Mouse (Mus musculus) gastrocnemius, postnatal 25 days (tissue): ENCODE results near the gene Lmo4. TPM values are rescaled to one million over a fixed set of nuclear protein-coding genes. Genes with fewer than 3 reads are reported as not detected.

Source experiments
- DNase-seq: peaks from one replicate; pipeline ENCODE4 v3.0.0; 2022
- long read RNA-seq, 2 experiments: library from polyadenylated mRNA; stranded (forward); transcript quantifications; one replicate each; pipeline ENCODE4 v2.0.0; 2021
- total RNA-seq, 2 experiments: library from RNA; stranded (reverse); gene quantifications; 1 replicate in 1 of 2; 2 replicates in 1 of 2; pipeline ENCODE4 v1.2.3; 2021

Lmo4 gene
- total RNA-seq: 10 to 100 TPM; 17.9 to 18.9 TPM
- long read RNA-seq, experiment 1, partial matches to known transcripts: 0 of 6 reads
- long read RNA-seq, experiment 1, other reads (novel, unspliced or antisense): 5 of 6 reads
- long read RNA-seq, experiment 2, partial matches to known transcripts: 1 of 4 reads
- long read RNA-seq, experiment 2, other reads (novel, unspliced or antisense): 0 of 4 reads

DNA sequence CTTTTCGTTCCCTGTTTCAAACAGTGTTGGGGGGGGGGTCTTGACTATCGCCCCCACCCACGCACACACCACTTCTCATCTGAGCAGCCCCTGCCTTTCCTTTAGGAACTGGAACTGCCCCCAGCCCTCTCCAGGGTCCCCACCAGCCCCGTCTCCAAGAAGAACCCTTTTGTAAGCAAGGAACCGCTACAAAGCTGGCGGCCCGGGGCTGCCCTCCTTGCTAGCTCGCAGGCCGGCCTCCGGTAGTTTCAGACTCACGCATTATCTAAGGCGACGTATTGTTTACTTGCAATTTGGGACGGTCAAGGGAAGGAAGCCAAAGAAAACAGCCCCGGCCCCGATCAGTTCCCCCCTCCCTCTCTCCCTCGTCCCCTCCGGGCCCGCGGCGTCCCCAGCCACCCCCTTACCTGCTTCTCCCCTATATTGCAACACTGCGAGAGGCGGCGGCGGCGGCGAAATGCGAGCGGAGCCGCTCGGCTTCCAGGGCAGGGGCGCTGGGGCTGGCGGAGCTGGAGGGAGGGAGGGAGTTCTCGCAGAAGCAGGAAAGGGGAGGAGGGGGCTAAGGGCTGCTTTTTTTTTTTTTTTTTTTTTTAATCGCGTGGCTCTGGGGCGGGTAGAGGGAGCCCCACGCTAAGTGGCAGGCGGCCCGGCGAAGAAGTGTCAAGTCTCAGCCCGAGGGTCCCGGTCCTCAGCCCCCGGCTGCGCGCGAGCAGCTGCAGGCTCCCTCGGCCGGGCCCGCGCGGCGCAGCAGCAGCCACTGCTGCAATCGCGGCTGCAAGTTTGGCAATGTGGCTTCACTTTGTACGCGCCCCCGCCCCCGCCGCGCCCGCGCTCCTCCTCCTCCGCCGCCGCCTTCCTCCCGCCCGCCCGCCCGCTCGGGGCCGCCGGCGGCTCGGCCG is at the start of gene Lmo4:
Gene Lmo4, minus strand, starts transcription at position 808 of the 899 bp plus-strand sequence.
- DNase-seq: peak; percentile 89

DNA sequence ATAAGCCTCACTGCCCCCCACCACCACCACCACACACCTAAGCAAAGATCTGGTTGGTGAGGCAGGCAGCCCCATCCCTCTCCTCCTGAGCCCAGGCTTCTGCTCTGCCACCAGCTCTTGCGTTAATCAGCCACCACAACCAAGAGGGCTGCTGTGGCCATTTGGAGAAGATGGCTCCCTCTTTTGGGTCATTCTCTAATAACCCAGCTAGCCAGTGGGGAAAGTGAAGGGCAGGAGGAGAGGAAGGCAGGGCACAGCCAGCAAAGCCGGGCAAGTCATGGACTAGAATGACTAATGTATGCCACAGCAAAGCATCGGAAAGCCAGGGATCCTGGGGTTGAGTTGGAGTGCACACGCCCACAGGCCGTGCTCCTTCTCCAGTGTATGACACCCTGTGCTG is 49.3 kb upstream of the Lmo4 start:
- no peak for DNase-seq

DNA sequence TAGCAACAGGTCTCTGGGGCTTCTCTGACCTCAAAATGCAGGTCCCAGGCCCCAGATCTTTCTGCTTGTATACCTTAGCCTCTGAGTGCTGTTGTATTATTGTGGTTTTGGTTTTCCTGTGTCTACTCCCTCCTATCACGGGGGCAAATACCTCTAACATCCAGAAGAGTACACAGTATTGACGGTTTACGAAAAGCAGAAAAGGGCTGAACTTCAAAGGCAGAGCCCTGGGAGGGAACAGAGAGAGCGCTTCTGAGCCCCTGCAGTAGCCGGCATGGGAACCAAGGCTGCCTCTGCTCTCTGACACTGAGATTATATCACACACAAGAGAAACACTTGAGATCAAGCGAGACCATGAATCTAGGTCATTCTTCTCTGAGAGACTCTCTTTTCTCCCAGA is 48.0 kb upstream of the Lmo4 start:
- DNase-seq: no peak

DNA sequence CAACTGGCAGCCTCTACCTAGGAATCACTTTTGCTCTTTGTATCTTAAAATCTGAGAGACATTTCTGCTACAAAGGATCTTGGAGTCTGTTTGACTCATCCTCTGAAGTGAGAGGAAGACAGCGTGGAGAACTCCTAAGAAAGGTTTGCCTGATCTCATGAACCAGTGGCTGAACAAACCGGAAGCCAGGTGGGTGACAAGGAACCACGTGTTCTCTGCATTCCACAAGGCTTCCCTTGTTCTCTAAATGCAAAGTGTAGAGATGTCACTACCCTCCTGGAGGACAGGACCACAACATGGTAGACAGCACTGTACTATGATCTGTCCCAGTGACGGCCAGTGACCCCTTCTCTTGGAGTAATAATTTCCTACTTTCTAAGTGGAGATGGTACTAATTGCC is 47.1 kb upstream of the Lmo4 start:
- no peak for DNase-seq

DNA sequence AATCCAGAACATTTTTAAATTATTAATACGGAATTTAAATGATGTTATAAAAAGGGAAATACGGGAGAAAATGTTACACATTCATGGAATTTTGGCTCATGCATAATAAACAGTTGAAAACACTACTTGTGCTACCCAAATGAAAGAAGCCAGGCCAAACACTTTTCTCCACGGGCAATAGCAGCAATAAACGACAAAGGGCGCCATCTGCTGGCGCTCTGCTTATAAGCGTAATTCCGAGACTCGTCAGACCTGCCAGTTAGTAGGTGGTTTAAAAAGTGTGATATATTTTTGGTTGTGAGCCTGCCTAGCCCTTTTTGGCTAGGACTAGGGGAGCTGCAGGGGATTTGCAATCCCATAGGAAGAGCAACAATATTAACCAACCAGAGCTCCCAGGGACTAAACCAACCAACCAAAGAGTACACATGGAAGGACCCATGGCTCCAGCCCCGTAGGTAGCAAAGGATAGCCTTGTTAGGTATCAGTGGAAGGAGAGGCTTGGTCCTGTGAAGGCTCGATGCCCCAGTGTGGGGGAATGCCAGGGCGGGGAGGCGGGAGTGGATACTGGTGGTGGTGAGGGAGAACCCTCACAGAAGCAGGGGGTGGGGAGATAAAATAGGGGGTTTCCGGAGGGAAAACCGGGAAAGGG is 37.1 kb upstream of the Lmo4 start:
- peak; percentile 27 for DNase-seq

DNA sequence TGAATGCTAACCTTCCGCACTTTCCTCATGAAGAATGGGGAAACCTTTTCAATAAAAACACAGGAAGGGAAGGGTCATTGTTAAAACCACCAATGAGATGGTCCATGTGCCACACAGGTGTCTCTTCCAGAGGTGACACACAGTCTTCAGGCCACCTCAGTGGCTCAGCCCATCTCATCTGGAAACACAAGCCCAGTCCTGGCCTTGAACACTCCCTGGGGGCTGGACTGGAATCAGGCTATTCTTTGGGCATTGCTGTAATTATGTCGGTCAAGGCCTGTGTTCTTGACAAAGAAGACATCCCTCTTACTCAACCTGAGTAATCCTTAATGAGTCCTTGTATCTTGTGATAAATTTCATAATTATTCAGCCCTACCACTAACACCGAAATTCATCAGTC is 36.1 kb upstream of the Lmo4 start:
- no peak for DNase-seq

DNA sequence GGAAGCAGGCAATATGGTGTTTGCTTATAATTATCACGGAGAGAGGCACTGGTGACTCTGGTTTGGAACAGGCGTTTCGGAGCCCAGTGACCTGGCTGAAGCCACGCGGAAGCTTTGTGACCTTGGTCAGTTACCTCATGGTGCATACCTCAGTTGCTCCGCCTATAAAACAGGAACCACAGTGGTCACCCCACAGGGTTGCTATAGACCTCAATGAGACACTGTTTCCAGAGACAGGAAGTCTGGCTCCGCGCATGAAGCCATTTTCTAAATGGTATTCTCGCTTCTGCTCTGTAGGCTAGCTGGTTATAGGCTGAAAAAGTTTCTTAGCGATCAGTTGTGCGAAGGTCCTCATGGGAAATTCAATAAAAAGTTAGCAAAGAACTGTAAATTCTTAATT is 33.5 kb upstream of the Lmo4 start:
- DNase-seq: no peak

DNA sequence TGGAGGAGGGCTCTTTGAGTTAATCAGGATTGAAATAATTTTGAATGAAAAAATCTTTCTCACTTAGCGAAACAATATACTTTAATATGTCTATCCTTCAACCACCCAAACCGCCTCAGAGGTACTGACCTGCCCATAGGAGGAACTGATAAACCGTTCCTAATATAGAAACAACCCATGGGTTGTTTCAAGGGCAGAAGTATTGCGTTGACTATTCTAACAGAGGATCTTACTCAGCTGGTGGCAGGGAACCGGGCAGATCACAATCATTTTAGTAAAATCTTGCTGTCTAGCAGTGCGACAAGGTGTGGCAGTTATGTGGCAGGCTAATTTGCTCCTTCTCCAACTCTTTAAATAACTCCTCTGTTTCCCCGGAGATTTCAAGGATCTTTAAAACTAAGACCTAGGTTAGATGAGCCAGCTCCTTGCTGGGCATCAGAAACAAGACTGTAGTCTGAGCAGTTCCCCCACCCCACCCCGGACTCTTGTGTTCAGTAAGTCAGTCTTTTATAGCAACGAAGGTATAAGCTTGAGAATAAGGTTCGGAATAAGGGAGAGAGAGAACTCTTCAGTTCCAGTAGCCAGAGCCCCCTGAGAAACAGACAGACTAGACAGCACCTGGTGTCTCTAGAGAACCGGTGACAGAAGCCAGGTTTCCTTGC is 27.5 kb upstream of the Lmo4 start:
- DNase-seq: no peak

DNA sequence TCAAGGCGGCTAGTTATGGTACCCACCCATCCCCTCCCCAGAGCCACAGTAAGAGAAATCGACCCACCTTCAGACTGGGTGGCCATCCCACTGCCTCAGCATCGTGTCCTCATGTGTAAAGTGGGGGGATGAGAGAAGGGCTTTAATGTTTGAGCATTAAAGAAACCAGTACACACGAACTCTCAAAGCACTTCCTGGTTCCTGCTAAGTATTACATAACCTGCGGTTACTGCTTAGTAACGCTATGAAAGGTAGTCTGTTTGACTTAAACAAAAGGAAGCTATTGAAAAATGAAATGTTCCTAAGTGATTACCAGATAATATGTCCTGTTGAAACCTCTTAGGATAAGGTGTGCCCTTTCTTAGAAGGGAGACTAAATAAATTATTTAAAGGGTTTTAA is 26.9 kb upstream of the Lmo4 start:
- DNase-seq: no peak

DNA sequence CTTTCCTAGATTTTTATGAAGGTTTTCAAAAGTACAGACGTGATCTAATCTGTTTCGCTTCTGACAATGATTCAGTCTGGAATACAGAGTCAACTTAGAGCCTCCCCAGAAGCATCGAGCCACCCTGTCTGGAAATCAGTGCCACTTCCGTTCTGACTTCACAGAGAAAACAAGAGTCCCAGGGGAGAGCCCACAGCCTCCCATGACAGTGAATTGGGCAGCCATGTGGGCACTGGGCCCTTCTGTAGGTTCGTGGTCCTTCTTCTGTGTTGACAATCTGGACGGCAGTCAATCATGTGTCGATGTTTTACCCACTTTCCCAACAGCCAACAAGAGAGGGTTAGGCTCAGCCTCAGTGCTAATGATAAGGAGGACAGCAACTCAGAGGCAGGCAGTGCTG is 26.4 kb upstream of the Lmo4 start:
- no peak for DNase-seq

DNA sequence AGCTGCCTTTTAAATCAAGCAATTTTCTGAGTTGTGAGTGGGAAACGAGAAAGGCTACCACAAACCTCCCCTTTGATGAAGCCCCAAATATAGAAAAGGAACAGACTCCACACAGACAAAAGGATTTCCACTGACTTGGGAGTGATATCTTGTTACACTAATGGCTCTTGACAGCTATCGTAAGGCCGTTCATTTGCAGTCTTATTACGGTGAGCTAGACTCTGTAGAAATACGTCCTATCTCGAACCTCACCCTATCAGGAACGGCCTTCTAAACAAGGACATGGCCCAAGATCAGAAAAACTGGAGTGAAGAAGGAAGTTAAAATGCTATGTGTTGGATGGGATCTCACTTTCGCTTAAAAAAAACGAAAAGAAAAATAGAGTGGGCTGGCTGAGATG is 25.0 kb upstream of the Lmo4 start:
- no peak for DNase-seq

DNA sequence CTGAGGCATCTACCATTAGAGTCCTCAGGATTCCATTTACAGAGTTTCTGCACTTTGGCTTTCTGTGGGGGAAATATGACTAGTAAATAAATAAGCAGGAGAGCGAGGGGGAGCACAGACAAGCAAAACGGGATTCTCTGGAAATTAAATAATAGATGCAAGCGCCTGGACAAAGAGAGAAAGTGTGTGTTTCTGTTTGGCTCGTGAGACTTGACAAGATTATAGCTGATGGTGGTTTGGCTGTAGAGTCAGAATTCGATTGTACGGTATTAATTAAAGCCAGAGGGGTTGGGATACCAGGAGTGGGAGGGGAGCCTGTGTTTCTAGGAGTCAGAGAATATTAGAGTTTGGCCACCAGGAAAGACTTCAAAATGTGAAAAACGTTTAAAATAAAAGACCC is 24.3 kb upstream of the Lmo4 start:
- DNase-seq: no peak

DNA sequence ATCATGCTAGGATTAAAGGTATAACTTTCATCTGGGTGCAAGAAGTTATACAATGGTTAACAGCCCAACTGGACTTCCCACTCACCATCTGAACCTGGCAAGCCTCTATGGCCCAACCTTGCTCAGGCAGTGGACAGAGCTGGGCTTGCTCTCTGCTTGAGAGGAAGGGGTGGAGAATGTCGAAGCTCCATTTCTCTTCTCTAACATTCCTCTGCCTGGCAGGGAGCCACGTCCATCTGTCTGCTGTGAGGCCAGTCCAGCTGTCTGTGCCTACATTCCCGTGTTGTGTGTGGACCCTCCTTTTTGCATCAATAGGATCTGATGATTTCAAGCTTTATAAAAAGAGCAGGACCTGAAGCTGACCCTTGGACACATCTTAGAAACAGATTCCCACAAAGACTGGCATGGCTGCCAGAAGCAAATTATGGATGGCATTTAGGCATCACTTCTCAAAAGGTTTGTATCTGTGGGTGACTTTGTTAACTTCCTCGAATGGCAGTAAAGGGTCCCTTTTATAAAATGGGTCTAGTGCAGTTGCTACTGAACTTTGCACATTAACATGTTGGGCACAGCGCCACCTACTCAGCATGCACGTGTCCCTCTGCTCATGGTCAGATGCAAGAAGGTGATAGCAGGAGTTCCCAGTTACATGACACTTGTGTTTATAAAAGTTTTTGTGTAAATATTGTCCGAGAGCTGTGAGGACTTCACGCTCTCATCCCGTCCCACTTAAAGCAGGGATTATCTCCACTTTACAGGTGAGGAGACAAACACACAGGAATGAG is 20.6 kb upstream of the Lmo4 start:
- no peak for DNase-seq

DNA sequence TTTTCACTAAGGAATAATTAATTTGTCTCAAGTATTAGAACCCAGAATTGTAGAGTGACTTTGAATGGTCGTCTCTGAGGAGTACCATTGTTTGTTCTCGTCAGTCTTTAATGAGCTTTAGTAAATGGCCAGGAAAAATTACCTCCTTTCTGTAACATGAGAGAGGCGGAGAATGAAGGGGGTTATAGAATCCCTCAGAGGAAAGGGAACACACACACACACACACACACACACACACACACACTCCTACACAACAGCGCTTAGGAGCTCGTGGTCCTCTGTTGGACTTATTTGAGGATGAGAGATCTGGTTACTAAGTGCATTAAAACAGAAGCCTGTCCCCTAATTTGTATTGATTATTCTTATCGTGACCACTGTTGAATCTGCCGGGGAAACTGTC is 19.6 kb upstream of the Lmo4 start:
- DNase-seq: no peak

DNA sequence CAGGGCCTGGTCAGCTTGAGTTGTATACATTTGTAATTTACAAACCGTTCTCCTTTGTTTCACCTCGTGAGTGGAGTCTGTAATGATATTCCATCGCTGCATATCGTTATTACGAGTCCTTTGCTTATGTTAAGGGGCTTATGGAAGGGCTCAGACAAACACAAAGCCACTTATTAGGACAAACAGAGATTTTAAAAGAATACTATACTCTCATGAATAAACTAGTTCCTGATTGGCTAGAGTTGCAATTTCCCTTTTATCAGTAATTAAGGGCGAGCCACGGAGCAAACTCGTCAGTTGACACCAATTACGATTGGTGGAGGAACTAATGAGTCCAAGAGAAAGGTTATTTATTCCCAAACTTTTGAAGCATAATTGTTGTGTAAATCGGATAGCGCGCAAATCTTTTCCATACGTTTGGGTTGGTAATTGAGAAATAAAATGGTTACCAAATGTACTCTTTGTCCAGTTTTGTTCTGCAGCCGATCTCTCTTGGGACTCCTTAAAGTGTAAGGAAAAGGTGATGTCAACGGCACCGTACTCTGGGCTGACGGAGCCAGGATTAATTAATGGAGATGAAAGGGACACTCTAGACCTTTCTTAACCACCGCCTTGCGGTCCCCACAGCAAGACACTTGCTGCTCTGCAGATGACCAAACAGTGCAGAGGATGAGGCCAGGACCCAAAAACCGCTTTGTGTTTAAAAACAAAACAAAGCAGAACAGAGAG is 18.5 kb upstream of the Lmo4 start:
- DNase-seq: no peak

DNA sequence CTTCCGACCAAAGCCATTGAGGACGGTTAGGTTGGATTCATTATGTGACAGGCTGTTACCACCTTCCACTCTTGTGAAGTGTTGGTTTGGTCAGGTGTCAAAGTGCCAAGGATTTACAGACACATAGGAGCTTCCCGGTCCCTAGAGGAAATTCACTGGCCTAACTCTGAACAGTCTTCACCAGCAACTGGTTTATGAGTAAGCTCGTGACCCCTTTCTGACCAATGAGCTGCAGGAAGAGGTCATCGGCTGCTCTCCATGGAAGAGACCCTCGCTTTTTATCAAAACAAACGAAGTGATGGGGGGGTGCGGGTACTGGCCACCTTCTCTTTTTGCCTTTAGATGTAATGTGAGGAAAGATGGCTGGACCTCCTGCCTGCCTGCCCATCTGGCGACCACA is 17.4 kb upstream of the Lmo4 start:
- no peak for DNase-seq

DNA sequence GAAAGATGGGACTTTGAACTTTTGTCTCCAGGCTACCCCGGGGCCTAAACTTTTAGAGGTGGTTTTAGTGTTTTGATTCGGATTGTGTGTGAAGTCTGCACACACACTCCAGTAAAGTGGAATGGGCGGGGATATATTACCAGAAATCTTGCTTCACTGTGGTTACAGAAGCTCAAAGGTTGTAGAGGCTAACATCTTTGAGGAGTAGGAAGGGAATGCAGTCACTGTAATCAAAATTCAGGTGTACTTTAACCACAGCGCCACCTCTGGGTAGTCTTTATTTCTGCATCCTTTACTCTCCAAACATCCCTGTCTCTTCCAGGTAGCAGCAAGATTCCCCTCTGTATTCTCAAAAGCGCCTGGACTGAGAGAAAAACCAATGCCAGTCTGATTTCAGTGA is 2.5 kb upstream of the Lmo4 start:
- DNase-seq: no peak

DNA sequence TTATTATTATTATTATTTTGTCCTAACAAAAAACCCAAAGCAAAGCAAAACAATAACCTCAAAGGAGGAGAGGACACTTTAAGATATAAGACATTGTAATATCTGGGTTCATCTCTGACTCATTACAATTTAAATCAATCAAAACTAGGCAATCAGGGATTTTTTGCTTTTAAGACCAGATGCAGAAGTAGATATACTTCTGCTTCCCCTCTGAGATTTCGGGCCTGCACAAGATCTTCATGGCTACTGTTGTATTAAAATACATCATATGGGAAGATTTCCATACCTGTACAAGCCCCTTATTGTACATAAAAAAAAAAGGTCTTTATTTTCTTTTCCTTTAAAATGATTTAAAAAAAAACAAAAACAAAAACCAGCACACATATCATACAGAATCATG is 1.9 kb upstream of the Lmo4 start:
- no peak for DNase-seq

DNA sequence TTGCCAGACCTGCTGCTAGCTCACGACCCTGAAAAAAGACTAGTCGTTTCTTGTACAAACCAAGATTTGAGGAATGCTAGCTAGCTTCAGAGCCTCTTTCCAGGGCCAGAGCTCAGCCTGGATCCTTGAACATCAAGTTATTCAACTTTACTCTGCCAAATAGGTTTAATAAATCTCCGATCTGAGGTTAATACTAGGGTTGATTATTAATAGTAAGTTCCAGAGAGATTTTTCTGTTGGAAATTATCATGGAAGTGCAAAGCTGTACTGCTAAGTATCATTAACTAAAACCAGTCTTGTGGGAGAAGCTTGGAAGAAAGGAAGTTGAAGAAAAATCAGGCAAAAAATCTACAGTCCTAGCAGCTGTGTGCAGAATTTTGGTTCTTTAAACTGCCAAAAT is 1.2 kb upstream of the Lmo4 start:
- no peak for DNase-seq

DNA sequence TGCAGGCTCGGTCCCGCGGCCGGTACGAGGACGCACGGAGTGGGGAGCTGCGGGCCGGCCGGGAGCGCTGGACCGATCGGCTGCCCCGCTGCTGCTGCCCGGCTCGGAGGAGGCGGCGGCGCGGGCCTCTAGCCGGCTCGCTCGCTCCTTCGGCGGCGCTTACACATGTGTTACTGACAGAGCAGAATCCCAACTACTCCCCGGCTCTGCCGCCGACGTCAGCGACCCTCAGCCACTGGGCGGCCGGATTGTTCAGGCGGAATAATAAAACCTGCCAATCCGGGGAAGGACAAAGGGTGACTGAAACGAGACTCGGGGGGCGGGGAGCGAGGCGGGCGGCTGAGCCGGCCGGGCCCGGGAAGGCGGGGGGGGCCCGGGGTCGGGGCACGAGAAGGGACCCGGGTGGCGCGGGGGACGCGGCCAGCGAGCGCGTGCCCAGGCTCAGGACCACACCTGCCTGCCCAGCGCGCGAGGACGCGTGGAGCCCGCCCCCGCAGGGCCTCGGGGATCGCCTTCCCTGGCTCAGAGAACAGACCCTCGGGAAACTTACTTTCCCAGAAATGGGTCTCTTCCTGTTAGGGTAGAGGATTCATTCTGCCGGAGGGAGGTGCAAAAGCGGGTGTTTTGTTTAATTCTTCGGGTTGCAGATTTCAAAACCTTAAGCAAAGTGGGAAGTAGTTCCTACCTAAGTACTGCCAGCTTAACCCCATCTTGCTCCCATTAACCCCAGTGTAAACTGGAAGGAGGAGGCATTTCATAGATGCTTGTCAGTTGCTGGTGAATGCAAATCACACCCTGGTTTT is 532 bp upstream of the Lmo4 start:
- peak; percentile 96 for DNase-seq

DNA sequence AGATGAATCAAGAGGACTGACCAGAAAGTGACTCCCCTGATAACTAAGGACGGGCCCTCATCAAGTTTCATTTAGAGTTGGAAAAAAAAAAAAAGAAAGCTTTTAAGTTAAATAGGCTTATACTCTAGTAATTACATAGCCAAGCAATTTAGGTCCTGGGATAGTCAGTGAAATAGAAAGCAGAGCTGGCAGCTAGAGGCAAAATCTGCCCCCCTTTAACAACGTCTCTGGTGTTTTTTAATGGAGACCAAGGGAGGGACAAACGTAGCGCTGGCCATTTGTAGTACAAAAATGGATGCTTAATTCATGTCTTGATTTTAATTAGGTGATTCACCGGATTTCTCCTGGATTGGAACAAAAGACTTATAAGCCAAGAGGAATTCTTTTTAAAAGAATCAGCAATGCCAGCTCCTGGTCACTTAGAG is 1.0 kb downstream of the Lmo4 start:
- no peak for DNase-seq
